Mouse (Mus musculus): ENCODE data around the gene Slc24a3.

GRCm38 (mm10) chr2:145631799-145632174, 464.2 kb downstream of the Slc24a3 start:
- TF ChIP-seq POLR2A (IDR thresholded peaks at IDR 0.05; ENCODE audit: extremely low read depth, insufficient read depth, low read length) (no peak), CTCF (IDR thresholded peaks at IDR 0.05; ENCODE audit: extremely low read depth, insufficient read depth, low read length) (no peak)
